In the genomic region with DNA sequence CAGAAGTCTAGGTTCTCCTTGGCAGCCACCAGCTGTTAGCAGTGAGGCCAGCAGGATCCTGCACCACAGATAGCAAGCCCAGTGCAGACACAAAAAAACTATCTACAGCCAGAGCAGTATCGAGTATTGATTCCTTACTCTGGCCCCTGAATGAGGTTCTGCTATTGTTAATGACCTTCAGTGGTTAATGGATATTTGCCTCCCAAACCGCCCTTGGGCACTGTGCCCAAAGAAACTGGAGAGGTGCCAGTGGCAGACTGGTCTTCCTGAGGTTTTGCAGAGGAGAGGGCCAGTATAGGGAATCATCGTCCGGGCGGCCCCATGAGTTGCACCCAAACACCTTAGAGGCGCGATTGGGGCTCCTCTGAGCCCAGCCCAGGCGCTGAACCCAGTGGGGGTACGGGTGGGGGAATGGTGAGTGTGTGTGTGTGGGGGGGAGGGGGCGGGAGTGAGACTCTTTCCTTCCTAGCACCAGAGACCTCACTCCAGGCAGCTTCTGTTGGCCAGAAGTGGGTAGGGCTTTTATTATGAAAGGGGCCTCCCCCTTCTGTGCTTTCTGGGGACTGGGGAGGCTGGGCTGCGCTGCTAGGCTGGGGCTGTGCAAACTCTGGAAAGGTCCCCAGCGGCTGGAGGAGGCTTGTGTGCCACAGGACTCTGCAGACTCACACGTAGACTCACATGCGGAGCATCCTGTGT, we compare ENCODE assay signal across 7 mouse cellular contexts. TPM values are rescaled to one million over a fixed set of nuclear protein-coding genes. Genes with fewer than 3 reads are reported as not detected.
A peak's percentile ranks its signal among the peaks of the same experiment; 100 is the strongest.
DNase-seq lines count a peak whose midpoint lies in the region; ATAC-seq and TF ChIP-seq lines count a peak whose summit lies in the region.

Gene Fam198a, plus strand, starts transcription at position 571 of the 696 bp plus-strand sequence.

- H3K4me3 ChIP-seq in forebrain, postnatal 0 days (ENCODE audit: low read depth, low read length) = no peak within 1 kb of the TSS
- H3K4me3 ChIP-seq in hindbrain, embryonic 10.5 days = peak within 1 kb of the TSS; percentile 4; the same call in 1 of the 2 replicates
- peak within 1 kb of the TSS; percentile 31 for H3K4me3 ChIP-seq in limb, embryonic 12.5 days (replicated peaks)
- H3K4me3 ChIP-seq in midbrain, embryonic 12.5 days = peak within 1 kb of the TSS; percentile 13; the same call in 1 of the 2 replicates

- no peaks in the 10 kb centered on the region for H3K9me3 ChIP-seq in forebrain, postnatal 0 days (ENCODE audit: low read length)
- H3K9me3 ChIP-seq in hindbrain, embryonic 10.5 days = no peaks in the 10 kb centered on the region
- H3K9me3 ChIP-seq in limb, embryonic 12.5 days = no peaks in the 10 kb centered on the region
- H3K9me3 ChIP-seq in midbrain, embryonic 12.5 days = no peaks in the 10 kb centered on the region

- H3K36me3 ChIP-seq in forebrain, postnatal 0 days (ENCODE audit: insufficient read depth) = no peaks in the 10 kb centered on the region
- no peaks in the 10 kb centered on the region for H3K36me3 ChIP-seq in hindbrain, embryonic 10.5 days
- H3K36me3 ChIP-seq in limb, embryonic 12.5 days = no peaks in the 10 kb centered on the region; the same call in 1 of the 2 replicates
- H3K36me3 ChIP-seq in midbrain, embryonic 12.5 days = no peaks in the 10 kb centered on the region

- TF ChIP-seq CTCF in forebrain, postnatal 0 days (IDR thresholded peaks at IDR 0.05; ENCODE audit: low read depth) = no peak; the same call in 1 of the 2 replicates

- 4% methylated on average over 14 of the region's 14 CpGs for WGBS in forebrain, postnatal 0 days
- 11% methylated on average over 14 of the region's 14 CpGs for WGBS in hindbrain, embryonic 10.5 days
- WGBS in limb, embryonic 12.5 days = 7% methylated on average over 13 of the region's 14 CpGs
- WGBS in midbrain, embryonic 12.5 days = 17% methylated on average over 13 of the region's 14 CpGs

- H3K4me1 ChIP-seq in forebrain, postnatal 0 days (ENCODE audit: insufficient read depth) = 0 out of 2 replicates have a peak, but pooled peaks cover 5% of the 10 kb centered on the region
- peaks cover 14% of the 10 kb centered on the region for H3K4me1 ChIP-seq in hindbrain, embryonic 10.5 days (replicated peaks)
- H3K4me1 ChIP-seq in limb, embryonic 12.5 days (replicated peaks) = peaks cover 19% of the 10 kb centered on the region
- peaks cover 12% of the 10 kb centered on the region for H3K4me1 ChIP-seq in midbrain, embryonic 12.5 days

- H3K4me2 ChIP-seq in forebrain, postnatal 0 days (ENCODE audit: low read depth) = peak within 1 kb of the TSS; percentile 32
- peak within 1 kb of the TSS; percentile 54 for H3K4me2 ChIP-seq in limb, embryonic 12.5 days
- peak within 1 kb of the TSS; percentile 41 for H3K4me2 ChIP-seq in midbrain, embryonic 12.5 days (replicated peaks)

- no peak within 1 kb of the TSS for H3K27ac ChIP-seq in forebrain, postnatal 0 days (ENCODE audit: low read depth, low read length)
- H3K27ac ChIP-seq in hindbrain, embryonic 10.5 days = peak within 1 kb of the TSS; percentile 73
- peak within 1 kb of the TSS; percentile 67 for H3K27ac ChIP-seq in limb, embryonic 12.5 days
- H3K27ac ChIP-seq in midbrain, embryonic 12.5 days (replicated peaks) = peak within 1 kb of the TSS; percentile 35; the same call in 1 of the 2 replicates

- no peaks in the 10 kb centered on the region for H3K27me3 ChIP-seq in forebrain, postnatal 0 days (ENCODE audit: insufficient read depth, low read length)
- H3K27me3 ChIP-seq in hindbrain, embryonic 10.5 days (ENCODE audit: insufficient read depth, poor library complexity, severe bottlenecking) = no peaks in the 10 kb centered on the region; the same call in 1 of the 2 replicates
- H3K27me3 ChIP-seq in limb, embryonic 12.5 days = peaks cover 6% of the 10 kb centered on the region
- H3K27me3 ChIP-seq in midbrain, embryonic 12.5 days = no peaks in the 10 kb centered on the region

- peak; percentile 88 for ATAC-seq in forebrain, postnatal 0 days
- peak; percentile 87 for ATAC-seq in limb, embryonic 12.5 days (ENCODE audit: insufficient number of reproducible peaks, insufficient read depth, low FRiP score, low TSS enrichment, low read depth)
- ATAC-seq in midbrain, embryonic 12.5 days (ENCODE audit: low FRiP score, low read depth) = peak; percentile 75

- peak; percentile 65 for DNase-seq in adipocyte (ENCODE audit: low spot score)
- peak; percentile 47 to 54 for DNase-seq in cerebellum, adult 18-20 months
- peak; percentile 66 for DNase-seq in forebrain, postnatal 0 days
- DNase-seq in hindbrain, embryonic 10.5 days (ENCODE audit: low spot score) = no peak
- peak; percentile 62 for DNase-seq in urinary bladder, postnatal 25 days (ENCODE audit: low spot score)

- H3K9ac ChIP-seq in forebrain, postnatal 0 days = peak within 1 kb of the TSS; percentile 25; the same call in 1 of the 2 replicates
- peak within 1 kb of the TSS; percentile 56; the same call in 1 of the 2 replicates for H3K9ac ChIP-seq in limb, embryonic 12.5 days (replicated peaks)
- H3K9ac ChIP-seq in midbrain, embryonic 12.5 days (replicated peaks) = no peak within 1 kb of the TSS

RNA-seq across cellular contexts. Expression of gene Fam198a, which starts in this region (rescaled TPM):
- total RNA-seq in forebrain, postnatal 0 days (2014; rRNA removed) = 2.5 and 5.7 TPM in 2 replicates
- 1.3 and 1.6 TPM in 2 replicates for polyA plus RNA-seq in forebrain, postnatal 0 days (2015; fragmentation: Nextera tagmentation; extraction: Ambion mirVana)
- polyA plus RNA-seq in hindbrain, embryonic 10.5 days (2016; fragmentation: Nextera tagmentation; extraction: Ambion mirVana) = 0.52 and 0.70 TPM in 2 replicates
- 1.6 and 1.8 TPM in 2 replicates for polyA plus RNA-seq in limb, embryonic 12.5 days (2016; fragmentation: Nextera tagmentation; extraction: Ambion mirVana)
- polyA plus RNA-seq in midbrain, embryonic 12.5 days (2016; fragmentation: Nextera tagmentation; extraction: Ambion mirVana) = 0.92 and 1.0 TPM in 2 replicates
